Mouse (Mus musculus) embryonic facial prominence, embryonic 11.5 days (tissue): ENCODE data around the gene Wfdc6a. TPM values are rescaled to one million over a fixed set of nuclear protein-coding genes. Genes with fewer than 3 reads are reported as not detected.

Source experiments
- ATAC-seq: fragments of 200-750 bp; cut with Nextera tagmentation; replicated peaks from 2 replicates; pipeline ENCODE4 v1.8.0; 2017; ENCODE audit warnings: low read depth; ENCODE audit not compliant: insufficient number of reproducible peaks, low FRiP score, low TSS enrichment
- DNase-seq: peaks from one replicate; pipeline ENCODE4 v3.0.0-alpha.2; 2015; ENCODE audit warnings: low spot score
- H3K27ac ChIP-seq: fragments of 300-500 bp; sonication (generic); replicated peaks from 2 replicates; pipeline ENCODE4 v1.5.1; 2014; ENCODE audit warnings: mild to moderate bottlenecking, low read depth, low read length, control low read depth
- H3K27me3 ChIP-seq: fragments of 300-500 bp; sonication (generic); 2 replicates; pipeline ENCODE4 v1.6.1; 2014; ENCODE audit warnings: mild to moderate bottlenecking, low read length, moderate library complexity, mixed read lengths; ENCODE audit not compliant: control insufficient read depth, insufficient read depth
- H3K36me3 ChIP-seq: fragments of 300-500 bp; sonication (generic); replicated peaks from 2 replicates; pipeline ENCODE4 v1.6.1; 2014; ENCODE audit warnings: low read depth, mild to moderate bottlenecking, low read length, moderate library complexity, mixed read lengths; ENCODE audit not compliant: control insufficient read depth, insufficient read depth
- H3K4me1 ChIP-seq: fragments of 300-500 bp; sonication (generic); 2 replicates; pipeline ENCODE4 v1.6.1; 2014; ENCODE audit warnings: low read length, mixed read lengths; ENCODE audit not compliant: control insufficient read depth, insufficient read depth
- H3K4me2 ChIP-seq: fragments of 300-500 bp; sonication (generic); 2 replicates; pipeline ENCODE4 v1.6.1; 2014; ENCODE audit warnings: low read depth, mild to moderate bottlenecking, control low read depth, low read length, moderate library complexity
- H3K4me3 ChIP-seq: fragments of 300-500 bp; sonication (generic); 2 replicates; pipeline ENCODE4 v1.5.1; 2014; ENCODE audit warnings: low read depth, low read length, control low read depth
- H3K9ac ChIP-seq: fragments of 300-500 bp; sonication (generic); replicated peaks from 2 replicates; pipeline ENCODE4 v1.6.1; 2014; ENCODE audit warnings: mild to moderate bottlenecking, control low read depth, low read length
- H3K9me3 ChIP-seq: fragments of 300-500 bp; sonication (generic); replicated peaks from 2 replicates; pipeline ENCODE4 v1.6.1; 2016; ENCODE audit warnings: mild to moderate bottlenecking, low read length, inconsistent platforms, mixed read lengths; ENCODE audit not compliant: control insufficient read depth
- WGBS: fragments of 180-500 bp; shearing (Covaris S2); extraction: QIAGEN DNeasy Blood & Tissue Kit; methylation state at CpG from one replicate; pipeline ENCODE4 v1.1.7; 2014; 5-methylcytosine and 5-hydroxymethylcytosine counted together
- polyA plus RNA-seq: library from polyadenylated mRNA; unstranded; fragments of >200 nt; fragmentation: Nextera tagmentation; extraction: Ambion mirVana; gene quantifications from 2 replicates; pipeline ENCODE4 v1.2.1, GENCODE M21; 2014

Gene Wfdc6a
- polyA plus RNA-seq, 1 experiment from 2014 or later, result not detected

- Histone ChIP-seq H3K9ac (no peak overlapping the region), H3K4me2 (no peak overlapping the region), H3K9me3 (no peaks in the 10 kb centered on the region), H3K27me3 (no peaks in the 10 kb centered on the region), H3K4me3 (no peak overlapping the region), H3K36me3 (no peaks in the 10 kb centered on the region), H3K4me1 (no peaks in the 10 kb centered on the region), H3K27ac (no peak overlapping the region)
- ATAC-seq, result no peak
- peak; percentile 80 for DNase-seq
- 5% methylated on average over 3 of the region's 3 CpGs for WGBS
Observed at GRCm38 (mm10) chr2:164531169-164531568, 54.1 kb downstream of the Wfdc6a start.

Other genes with a start within 250 kb of the Wfdc6a start
- gene Slpi, start 196.4 kb downstream of the Wfdc6a start, polyA plus RNA-seq, result 0.32 and 0.79 TPM in 2 replicates
- gene Rbpjl, start 182.3 kb downstream of the Wfdc6a start, polyA plus RNA-seq, result not detected in 2 replicates
- 1.2 and 1.3 TPM in 2 replicates for gene Matn4, start 180.3 kb downstream of the Wfdc6a start, polyA plus RNA-seq
- gene Sdc4, start 141.6 kb downstream of the Wfdc6a start, polyA plus RNA-seq, result 19.2 and 24.1 TPM in 2 replicates
- gene Sys1, start 128.5 kb downstream of the Wfdc6a start, polyA plus RNA-seq, result 53.3 and 58.3 TPM in 2 replicates
- 2.6 and 4.3 TPM in 2 replicates for gene Gm20458, start 124.5 kb downstream of the Wfdc6a start, polyA plus RNA-seq
- not detected in 2 replicates for gene Trp53tg5, start 111.7 kb downstream of the Wfdc6a start, polyA plus RNA-seq
- 1.6 and 4.2 TPM in 2 replicates for gene Dbndd2, start 99.3 kb downstream of the Wfdc6a start, polyA plus RNA-seq
- 38.4 and 43.3 TPM in 2 replicates for gene Pigt, start 87.9 kb downstream of the Wfdc6a start, polyA plus RNA-seq
- 47.1 and 52.2 TPM in 2 replicates for gene Wfdc2, start 23.0 kb downstream of the Wfdc6a start, polyA plus RNA-seq
- gene Spint3, start 12.0 kb downstream of the Wfdc6a start, polyA plus RNA-seq, result not detected in 2 replicates
- not detected in 2 replicates for gene Eppin, start 8.1 kb upstream of the Wfdc6a start, polyA plus RNA-seq
- gene Wfdc6b, start 28.1 kb upstream of the Wfdc6a start, polyA plus RNA-seq, result not detected in 2 replicates
- not detected in 2 replicates for gene Wfdc8, start 28.2 kb upstream of the Wfdc6a start, polyA plus RNA-seq
- gene Wfdc16, start 53.3 kb upstream of the Wfdc6a start, polyA plus RNA-seq, result not detected in 2 replicates
- gene Wfdc10, start 70.6 kb upstream of the Wfdc6a start, polyA plus RNA-seq, result not detected in 2 replicates
- gene Wfdc9, start 71.1 kb upstream of the Wfdc6a start, polyA plus RNA-seq, result not detected in 2 replicates
- gene Wfdc11, start 88.6 kb upstream of the Wfdc6a start, polyA plus RNA-seq, result not detected in 2 replicates
- gene Wfdc13, start 99.7 kb upstream of the Wfdc6a start, polyA plus RNA-seq, result not detected in 2 replicates
- not detected in 2 replicates for gene Spint4, start 113.1 kb upstream of the Wfdc6a start, polyA plus RNA-seq
- gene Spint5, start 129.9 kb upstream of the Wfdc6a start, polyA plus RNA-seq, result not detected in 2 replicates
- gene Wfdc3, start 160.5 kb upstream of the Wfdc6a start, polyA plus RNA-seq, result 0.38 and 0.46 TPM in 2 replicates
- 82.0 and 83.1 TPM in 2 replicates for gene Dnttip1, start 160.5 kb upstream of the Wfdc6a start, polyA plus RNA-seq
- 534 and 547 TPM in 2 replicates for gene Ube2c, start 184.5 kb upstream of the Wfdc6a start, polyA plus RNA-seq
- gene Tnnc2, start 194.5 kb upstream of the Wfdc6a start, polyA plus RNA-seq, result 4.3 and 11.2 TPM in 2 replicates
- 9.9 and 10.5 TPM in 2 replicates for gene Snx21, start 200.4 kb upstream of the Wfdc6a start, polyA plus RNA-seq
- 9.6 and 11.6 TPM in 2 replicates for gene Acot8, start 219.4 kb upstream of the Wfdc6a start, polyA plus RNA-seq
- gene Zswim3, start 219.7 kb upstream of the Wfdc6a start, polyA plus RNA-seq, result 9.8 and 11.3 TPM in 2 replicates
- 20.4 and 21.2 TPM in 2 replicates for gene Zswim1, start 237.2 kb upstream of the Wfdc6a start, polyA plus RNA-seq
- 0.36 TPM in 1 of 2 replicates, not detected in the other for gene Spata25, start 243.1 kb upstream of the Wfdc6a start, polyA plus RNA-seq
- 102 TPM in 2 replicates for gene Ctsa, start 247.4 kb upstream of the Wfdc6a start, polyA plus RNA-seq
- 3.0 and 4.7 TPM in 2 replicates for gene Neurl2, start 248.0 kb upstream of the Wfdc6a start, polyA plus RNA-seq